Mouse (Mus musculus): Measurements from ENCODE around the gene Ak5.
A peak's percentile ranks its signal among the peaks of the same experiment; 100 is the strongest.

The Ak5 gene

GRCm38 (mm10) chr3:152667356-152668211 lies 576 bp downstream of the Ak5 start:
- Histone ChIP-seq H3K4me1 (replicated peaks; ENCODE audit: low read depth, low read length) (peaks cover 16% of the 10 kb centered on the region), H3K27me3 (ENCODE audit: insufficient read depth, low read length) (peaks cover 60% of the 10 kb centered on the region), H3K4me3 (replicated peaks; ENCODE audit: low read length) (peak overlapping the region; percentile 80), H3K9me3 (ENCODE audit: low read length) (no peaks in the 10 kb centered on the region), H3K36me3 (ENCODE audit: insufficient read depth, low read length) (no peaks in the 10 kb centered on the region)
- TF ChIP-seq POU5F1 (IDR thresholded peaks at IDR 0.05; ENCODE audit: borderline replicate concordance, low read length): no peak
- no peak for TF ChIP-seq NANOG (IDR thresholded peaks at IDR 0.05; ENCODE audit: borderline replicate concordance, low read length)
- TF ChIP-seq CTCF (conservative IDR thresholded peaks at IDR 0.05; ENCODE audit: low read length): no peak

- peak overlapping the region; percentile 80 for H3K4me3 ChIP-seq (replicated peaks; ENCODE audit: low read length)
Observed at GRCm38 (mm10) chr3:152666991-152667355, 1.2 kb downstream of the Ak5 start.

GRCm38 (mm10) chr3:152658592-152658991 lies 9.6 kb downstream of the Ak5 start:
- H3K9me3 ChIP-seq (ENCODE audit: low read length): peaks cover 9% of the 10 kb centered on the region
- H3K36me3 ChIP-seq (ENCODE audit: insufficient read depth, low read length): no peaks in the 10 kb centered on the region
- no peak overlapping the region for H3K4me3 ChIP-seq (replicated peaks; ENCODE audit: low read length)
- H3K27me3 ChIP-seq (ENCODE audit: insufficient read depth, low read length): 0 out of 2 replicates have a peak, but pooled peaks cover 4% of the 10 kb centered on the region
- H3K4me1 ChIP-seq (replicated peaks; ENCODE audit: low read depth, low read length): no peaks in the 10 kb centered on the region
- TF ChIP-seq CTCF (conservative IDR thresholded peaks at IDR 0.05; ENCODE audit: low read length): peak; percentile 34
- TF ChIP-seq NANOG (IDR thresholded peaks at IDR 0.05; ENCODE audit: borderline replicate concordance, low read length): no peak
- no peak for TF ChIP-seq POU5F1 (IDR thresholded peaks at IDR 0.05; ENCODE audit: borderline replicate concordance, low read length)

More at GRCm38 (mm10) chr3:152666991-152667355, 1.2 kb downstream of the Ak5 start:
- H3K27me3 ChIP-seq (ENCODE audit: insufficient read depth, low read length): peaks cover 60% of the 10 kb centered on the region
- peaks cover 16% of the 10 kb centered on the region for H3K4me1 ChIP-seq (replicated peaks; ENCODE audit: low read depth, low read length)
- H3K36me3 ChIP-seq (ENCODE audit: insufficient read depth, low read length): no peaks in the 10 kb centered on the region
- no peaks in the 10 kb centered on the region for H3K9me3 ChIP-seq (ENCODE audit: low read length)
- TF ChIP-seq POU5F1 (IDR thresholded peaks at IDR 0.05; ENCODE audit: borderline replicate concordance, low read length): no peak
- no peak for TF ChIP-seq NANOG (IDR thresholded peaks at IDR 0.05; ENCODE audit: borderline replicate concordance, low read length)
- no peak for TF ChIP-seq CTCF (conservative IDR thresholded peaks at IDR 0.05; ENCODE audit: low read length)

- TF ChIP-seq CTCF (conservative IDR thresholded peaks at IDR 0.05; ENCODE audit: low read length): no peak
- TF ChIP-seq NANOG (IDR thresholded peaks at IDR 0.05; ENCODE audit: borderline replicate concordance, low read length): no peak
- no peak for TF ChIP-seq POU5F1 (IDR thresholded peaks at IDR 0.05; ENCODE audit: borderline replicate concordance, low read length)
- Histone ChIP-seq H3K4me1 (replicated peaks; ENCODE audit: low read depth, low read length) (no peaks in the 10 kb centered on the region), H3K27me3 (ENCODE audit: insufficient read depth, low read length) (no peaks in the 10 kb centered on the region), H3K36me3 (ENCODE audit: insufficient read depth, low read length) (no peaks in the 10 kb centered on the region), H3K4me3 (replicated peaks; ENCODE audit: low read length) (no peak overlapping the region), H3K9me3 (ENCODE audit: low read length) (peaks cover 6% of the 10 kb centered on the region)
Observed at GRCm38 (mm10) chr3:152651991-152652390, 16.2 kb downstream of the Ak5 start.

GRCm38 (mm10) chr3:152644610-152645009 lies 23.6 kb downstream of the Ak5 start:
- Histone ChIP-seq H3K36me3 (ENCODE audit: insufficient read depth, low read length) (no peaks in the 10 kb centered on the region), H3K27me3 (ENCODE audit: insufficient read depth, low read length) (no peaks in the 10 kb centered on the region), H3K4me3 (replicated peaks; ENCODE audit: low read length) (no peak overlapping the region), H3K4me1 (replicated peaks; ENCODE audit: low read depth, low read length) (no peaks in the 10 kb centered on the region), H3K9me3 (ENCODE audit: low read length) (no peaks in the 10 kb centered on the region)
- TF ChIP-seq CTCF (conservative IDR thresholded peaks at IDR 0.05; ENCODE audit: low read length) (no peak), NANOG (IDR thresholded peaks at IDR 0.05; ENCODE audit: borderline replicate concordance, low read length) (no peak)

GRCm38 (mm10) chr3:152625061-152625820 lies 42.9 kb downstream of the Ak5 start:
- Histone ChIP-seq H3K4me1 (replicated peaks; ENCODE audit: low read depth, low read length) (no peaks in the 10 kb centered on the region), H3K36me3 (ENCODE audit: insufficient read depth, low read length) (no peaks in the 10 kb centered on the region), H3K9me3 (ENCODE audit: low read length) (no peaks in the 10 kb centered on the region), H3K27me3 (ENCODE audit: insufficient read depth, low read length) (no peaks in the 10 kb centered on the region), H3K4me3 (replicated peaks; ENCODE audit: low read length) (no peak overlapping the region)
- no peak for TF ChIP-seq NANOG (IDR thresholded peaks at IDR 0.05; ENCODE audit: borderline replicate concordance, low read length)
- TF ChIP-seq CTCF (conservative IDR thresholded peaks at IDR 0.05; ENCODE audit: low read length): no peak
- TF ChIP-seq POU5F1 (IDR thresholded peaks at IDR 0.05; ENCODE audit: borderline replicate concordance, low read length): no peak

- H3K36me3 ChIP-seq (ENCODE audit: insufficient read depth, low read length): no peaks in the 10 kb centered on the region
- no peaks in the 10 kb centered on the region for H3K9me3 ChIP-seq (ENCODE audit: low read length)
- no peaks in the 10 kb centered on the region for H3K27me3 ChIP-seq (ENCODE audit: insufficient read depth, low read length)
- no peaks in the 10 kb centered on the region for H3K4me1 ChIP-seq (replicated peaks; ENCODE audit: low read depth, low read length)
- TF ChIP-seq POU5F1 (IDR thresholded peaks at IDR 0.05; ENCODE audit: borderline replicate concordance, low read length) (no peak), CTCF (conservative IDR thresholded peaks at IDR 0.05; ENCODE audit: low read length) (no peak), NANOG (IDR thresholded peaks at IDR 0.05; ENCODE audit: borderline replicate concordance, low read length) (no peak)
- H3K4me3 ChIP-seq (replicated peaks; ENCODE audit: low read length): no peak overlapping the region
Observed at GRCm38 (mm10) chr3:152620534-152620933, 47.6 kb downstream of the Ak5 start.

- H3K4me1 ChIP-seq (replicated peaks; ENCODE audit: low read depth, low read length): no peaks in the 10 kb centered on the region
- no peaks in the 10 kb centered on the region for H3K27me3 ChIP-seq (ENCODE audit: insufficient read depth, low read length)
- no peaks in the 10 kb centered on the region for H3K9me3 ChIP-seq (ENCODE audit: low read length)
- TF ChIP-seq POU5F1 (IDR thresholded peaks at IDR 0.05; ENCODE audit: borderline replicate concordance, low read length): no peak
- no peak for TF ChIP-seq NANOG (IDR thresholded peaks at IDR 0.05; ENCODE audit: borderline replicate concordance, low read length)
- no peak for TF ChIP-seq CTCF (conservative IDR thresholded peaks at IDR 0.05; ENCODE audit: low read length)
- no peak overlapping the region for H3K4me3 ChIP-seq (replicated peaks; ENCODE audit: low read length)
- H3K36me3 ChIP-seq (ENCODE audit: insufficient read depth, low read length): no peaks in the 10 kb centered on the region
Observed at GRCm38 (mm10) chr3:152620058-152620457, 48.1 kb downstream of the Ak5 start.
